Mouse (Mus musculus) liver, adult 2 months (tissue): ENCODE results near the gene Cyp4x1.

Source experiments
- CTCF ChIP-seq: fragments of 200-500 bp; IDR thresholded peaks from 2 replicates; pipeline ENCODE4 v1.5.1; 2011; ENCODE audit warnings: low read depth, low read length, control low read depth
- POLR2A ChIP-seq: fragments of 200-500 bp; IDR thresholded peaks from 2 replicates; pipeline ENCODE4 v1.6.1; 2011; ENCODE audit warnings: low read length, control low read depth; ENCODE audit not compliant: insufficient read depth; ENCODE audit errors: extremely low read depth

- TF ChIP-seq CTCF (no peak), POLR2A (no peak)
Measured at GRCm38 (mm10) chr4:115086763-115087415, 47.2 kb downstream of the Cyp4x1 start.
